Mouse (Mus musculus) frontal cortex, adult 2 months (tissue): ENCODE measurements around the gene Lpar2. TPM values are rescaled to one million over a fixed set of nuclear protein-coding genes. Genes with fewer than 3 reads are reported as not detected.

Source experiments
- DNase-seq, 2 experiments: peaks; one replicate each; pipeline ENCODE4 v3.0.0; 2022; ENCODE audit warnings: low spot score in 1 of 2; ENCODE audit errors: extremely low spot score in 1 of 2
- polyA plus RNA-seq: library from polyadenylated mRNA; depleted of rRNA; stranded (reverse); fragments of >200 nt; gene quantifications from 2 replicates; pipeline ENCODE4 v1.2.3, GENCODE M21; 2012

The Lpar2 gene
- polyA plus RNA-seq, 1 experiment: 0.76 TPM

- no peak for DNase-seq
Observed at GRCm38 (mm10) chr8:69805491-69805890, 16.7 kb upstream of the Lpar2 start.

GRCm38 (mm10) chr8:69807236-69807635, 15.0 kb upstream of the Lpar2 start:
- DNase-seq: no peak

GRCm38 (mm10) chr8:69808094-69808863, 13.9 kb upstream of the Lpar2 start, which contains the start of gene Gmip:
Gmip (plus strand) TSS chr8:69808679.
- peak in 1 of 2 experiments; percentile 66 for DNase-seq

DNA sequence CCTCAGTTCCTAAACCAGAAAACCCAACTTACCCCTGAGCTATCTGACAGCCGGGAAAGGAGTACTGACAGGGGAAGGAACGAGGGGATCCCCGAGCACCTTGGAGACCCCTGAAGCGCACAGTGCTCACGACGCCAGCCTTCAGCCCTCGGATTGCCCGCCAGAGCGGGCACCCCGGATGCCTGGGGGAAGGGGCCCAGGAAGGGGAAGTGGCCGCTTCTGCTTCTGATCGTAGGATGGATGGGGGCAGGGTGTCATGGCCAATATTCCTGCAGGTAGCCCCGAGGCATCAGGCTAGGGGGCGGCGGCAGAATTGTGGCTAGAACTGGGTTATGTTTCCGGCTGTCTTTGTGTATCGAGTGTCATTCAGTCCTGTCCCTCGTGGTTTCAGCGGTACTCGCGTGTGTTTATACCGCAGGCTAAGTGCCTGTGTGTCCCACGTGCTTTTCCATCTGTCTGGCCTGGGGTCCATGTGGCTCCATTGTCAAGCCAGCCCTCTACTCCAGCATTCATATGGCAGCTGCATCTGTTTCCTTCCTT, 13.3 kb upstream of the Lpar2 start:
- DNase-seq: peak in 1 of 2 experiments; percentile 20

DNA sequence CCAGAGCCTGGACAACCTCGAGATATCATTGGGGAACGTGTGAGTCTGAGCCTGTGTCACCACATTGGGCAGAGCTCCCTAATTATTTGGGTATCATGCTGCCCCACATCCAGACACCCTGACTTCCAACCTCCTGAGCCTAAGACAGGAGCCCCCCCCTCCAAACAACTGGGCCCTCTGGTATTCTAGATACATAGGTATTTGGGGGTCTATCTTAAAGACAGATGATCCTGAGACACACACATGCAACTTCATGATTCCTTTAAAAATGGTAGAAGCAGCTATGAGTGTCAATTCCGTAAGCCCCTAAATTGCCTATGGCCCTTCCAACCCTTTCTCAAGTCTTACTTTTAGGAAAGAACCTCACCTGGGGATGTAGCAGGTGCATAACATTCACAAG, 12.4 kb upstream of the Lpar2 start:
- DNase-seq: no peak

- no peak for DNase-seq
Observed at GRCm38 (mm10) chr8:69814881-69815280, 7.3 kb upstream of the Lpar2 start.

DNA sequence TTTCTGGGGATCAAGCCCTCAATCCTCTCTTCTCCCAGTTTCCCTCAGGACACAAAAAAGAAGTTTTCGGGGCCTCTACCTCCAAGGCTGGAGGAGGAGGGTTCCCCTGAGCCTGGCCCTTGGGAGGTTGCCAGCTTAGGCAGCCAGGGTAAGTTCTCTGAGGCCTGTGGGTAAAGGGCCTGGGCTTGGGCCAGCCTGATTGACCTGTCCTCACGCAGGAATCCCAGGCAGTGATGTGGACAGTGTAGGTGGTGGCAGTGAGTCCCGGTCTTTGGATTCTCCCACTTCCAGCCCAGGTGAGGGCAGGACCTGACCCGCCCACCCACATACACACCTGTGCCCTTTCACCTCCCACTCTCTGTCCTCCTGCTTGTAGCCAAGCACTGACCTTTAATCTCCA, 6.8 kb upstream of the Lpar2 start:
- no peak for DNase-seq

GRCm38 (mm10) chr8:69820466-69820865, 1.8 kb upstream of the Lpar2 start:
- no peak for DNase-seq

DNA sequence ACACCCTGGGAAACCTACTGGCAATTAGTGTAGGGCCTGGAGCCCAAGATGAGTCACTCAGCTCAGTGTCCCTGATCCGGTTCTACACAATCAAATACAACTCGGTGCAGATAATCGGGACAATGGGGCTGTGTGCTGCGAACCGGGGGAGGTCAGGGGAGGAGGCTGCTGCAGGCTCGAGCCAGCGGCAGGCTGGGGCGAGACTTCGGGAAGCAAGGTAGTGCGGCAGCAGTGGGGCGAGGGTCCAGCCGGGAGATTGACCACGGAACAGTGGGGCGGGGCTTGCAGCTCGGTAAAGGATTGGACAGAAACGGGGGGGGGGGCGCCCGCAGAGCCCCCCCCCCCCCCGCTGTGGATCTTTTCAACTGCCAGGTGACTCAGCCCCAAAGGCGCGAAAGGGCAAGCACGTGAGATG, 251 bp upstream of the Lpar2 start:
- no peak for DNase-seq

- no peak for DNase-seq
Observed at GRCm38 (mm10) chr8:69826371-69826770, 4.1 kb downstream of the Lpar2 start.

GRCm38 (mm10) chr8:69832298-69832853, 10.1 kb downstream of the Lpar2 start, which contains the start of gene Pbx4:
Pbx4 (plus strand) TSS chr8:69832491.
- DNase-seq: peak; percentile 97

GRCm38 (mm10) chr8:69837057-69837682, 14.9 kb downstream of the Lpar2 start:
- no peak for DNase-seq

- DNase-seq: no peak
Observed at GRCm38 (mm10) chr8:69847167-69848065, 25.2 kb downstream of the Lpar2 start.

DNA sequence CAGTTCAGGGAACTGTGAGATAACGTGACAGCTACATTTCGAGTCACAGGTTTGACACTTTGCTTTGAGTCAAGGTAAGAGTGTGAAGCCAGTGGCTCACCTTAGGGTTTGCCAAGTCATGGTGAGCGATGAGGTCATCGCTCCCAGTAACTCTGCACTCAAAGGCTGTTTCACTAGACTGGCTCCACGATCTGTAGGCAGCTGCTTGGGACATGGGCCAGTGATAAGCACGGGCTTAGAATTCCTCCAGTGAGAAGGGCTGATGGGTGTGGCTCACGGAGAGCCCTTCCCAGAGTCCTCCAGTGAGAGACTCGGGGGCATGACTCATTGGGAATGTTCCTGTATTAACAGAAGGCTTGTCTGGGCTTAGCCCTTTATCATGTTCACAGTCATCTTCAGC, 26.7 kb downstream of the Lpar2 start:
- no peak for DNase-seq

GRCm38 (mm10) chr8:69849899-69850298, 27.7 kb downstream of the Lpar2 start:
- no peak for DNase-seq

- DNase-seq: no peak
Observed at GRCm38 (mm10) chr8:69850926-69851506, 28.8 kb downstream of the Lpar2 start.

- no peak for DNase-seq
Observed at GRCm38 (mm10) chr8:69853869-69854268, 31.6 kb downstream of the Lpar2 start.

DNA sequence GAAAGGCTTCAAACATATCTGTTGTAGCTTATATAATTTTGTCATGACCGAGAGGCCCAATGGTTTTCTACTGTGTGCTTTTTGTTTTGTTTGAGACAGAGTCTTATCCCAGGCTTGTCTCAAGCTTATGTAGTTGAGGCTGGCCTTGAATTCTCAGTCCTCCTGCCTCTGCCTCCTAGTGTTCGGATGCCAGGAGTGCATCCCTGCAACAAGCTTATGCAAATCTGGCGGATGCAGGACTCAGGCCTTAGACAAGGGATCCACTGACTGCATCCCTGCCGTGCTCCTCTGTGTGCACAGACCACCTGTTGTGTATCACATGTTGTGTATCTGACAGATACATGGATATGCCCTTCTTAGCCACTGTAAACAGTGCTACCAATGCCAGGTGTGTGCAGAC, 38.6 kb downstream of the Lpar2 start:
- no peak for DNase-seq

DNA sequence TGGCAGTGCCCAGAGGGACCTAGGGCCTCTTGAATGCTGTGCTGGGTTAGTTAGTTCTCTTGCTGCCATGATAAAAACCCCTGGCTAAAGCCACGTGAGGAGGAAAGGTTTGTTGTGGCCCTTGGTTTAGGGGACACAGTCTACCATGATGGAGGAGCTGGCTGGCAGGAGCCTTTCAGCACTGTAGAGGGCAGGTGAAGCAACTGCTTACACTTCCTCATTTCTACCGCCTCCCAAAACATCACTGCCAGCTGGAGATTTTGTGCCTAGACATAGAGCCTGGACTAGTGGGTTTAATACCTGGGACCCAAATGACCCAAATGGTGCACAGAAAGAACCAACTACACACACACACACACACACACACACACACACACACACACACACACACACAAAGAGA, 39.0 kb downstream of the Lpar2 start:
- no peak for DNase-seq

DNA sequence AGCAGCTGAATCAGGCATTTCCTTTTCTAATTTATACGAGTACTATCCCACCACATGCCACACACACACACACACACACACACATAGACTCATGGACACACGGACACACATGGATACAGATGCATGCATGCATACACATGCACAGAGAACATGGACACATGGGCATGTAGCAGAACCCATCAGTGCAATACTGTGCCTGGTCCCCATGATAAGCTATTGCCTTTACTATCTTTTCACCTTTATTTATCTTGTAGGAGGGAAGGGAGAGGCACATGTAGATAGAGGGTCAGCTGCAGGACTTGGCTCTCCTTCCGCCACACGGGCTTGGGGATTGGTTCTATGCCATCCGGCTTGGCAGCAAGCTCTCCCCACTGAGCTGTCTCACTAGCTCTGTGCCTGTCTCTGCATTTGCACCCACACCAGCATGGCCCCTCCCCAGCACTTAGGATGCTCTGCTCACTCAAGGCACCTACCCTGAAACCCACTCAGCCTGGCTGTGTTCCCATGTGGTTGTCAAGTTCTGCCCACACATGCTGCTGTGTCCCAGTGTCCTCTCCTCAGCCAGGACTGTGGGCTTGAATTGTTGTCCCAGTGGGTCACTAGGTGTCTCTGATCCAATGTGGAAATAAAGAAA, 41.3 kb downstream of the Lpar2 start:
- DNase-seq: peak in 1 of 2 experiments; percentile 37
